Mouse (Mus musculus) kidney, embryonic 14.5 days (tissue): ENCODE results near the gene Gbp9. TPM values are rescaled to one million over a fixed set of nuclear protein-coding genes. Genes with fewer than 3 reads are reported as not detected.
"Not testable (repeated sequence)": the region's sequence is repeated elsewhere in the genome, so short reads cannot be mapped to it uniquely, and the experiment has no call there.

Experiments used
- ATAC-seq: fragments of 200-750 bp; cut with Nextera tagmentation; 2 replicates; pipeline ENCODE4 v1.8.0; 2017; ENCODE audit warnings: moderate number of reproducible peaks, mild to moderate bottlenecking, moderate TSS enrichment, moderate library complexity; ENCODE audit not compliant: low FRiP score, low TSS enrichment
- H3K27ac ChIP-seq: fragments of 300-500 bp; sonication (generic); 2 replicates; pipeline ENCODE4 v1.5.1; 2014; ENCODE audit warnings: low read depth, mild to moderate bottlenecking, low read length, moderate library complexity, mixed read lengths
- H3K27me3 ChIP-seq: fragments of 300-500 bp; sonication (generic); 2 replicates; pipeline ENCODE4 v1.6.1; 2014; ENCODE audit warnings: mild to moderate bottlenecking, low read length; ENCODE audit not compliant: control insufficient read depth, insufficient read depth
- H3K36me3 ChIP-seq: fragments of 300-500 bp; sonication (generic); 2 replicates; pipeline ENCODE4 v1.6.1; 2014; ENCODE audit warnings: low read length, mixed read lengths; ENCODE audit not compliant: control insufficient read depth, insufficient read depth
- H3K4me1 ChIP-seq: fragments of 300-500 bp; sonication (generic); 2 replicates; pipeline ENCODE4 v1.6.1; 2014; ENCODE audit warnings: low read length, mixed read lengths; ENCODE audit not compliant: control insufficient read depth, insufficient read depth
- H3K4me2 ChIP-seq: fragments of 300-500 bp; sonication (generic); replicated peaks from 2 replicates; pipeline ENCODE4 v1.6.1; 2014; ENCODE audit warnings: low read depth, mild to moderate bottlenecking, low read length
- H3K4me3 ChIP-seq: fragments of 300-500 bp; sonication (generic); 2 replicates; pipeline ENCODE4 v1.5.1; 2014; ENCODE audit warnings: mild to moderate bottlenecking, low read length
- H3K9ac ChIP-seq: fragments of 300-500 bp; sonication (generic); 2 replicates; pipeline ENCODE4 v1.6.1; 2014; ENCODE audit warnings: low read depth, mild to moderate bottlenecking, low read length, moderate library complexity
- H3K9me3 ChIP-seq: fragments of 300-500 bp; sonication (generic); 2 replicates; pipeline ENCODE4 v1.6.1; 2016; ENCODE audit warnings: low read length; ENCODE audit not compliant: control insufficient read depth
- WGBS: fragments of 180-500 bp; shearing (Covaris S2); extraction: QIAGEN DNeasy Blood & Tissue Kit; methylation state at CpG from one replicate; pipeline ENCODE4 v1.1.7; 2014; 5-methylcytosine and 5-hydroxymethylcytosine counted together
- polyA plus RNA-seq: library from polyadenylated mRNA; unstranded; fragments of >200 nt; fragmentation: Nextera tagmentation; extraction: Ambion mirVana; gene quantifications from 2 replicates; pipeline ENCODE4 v1.2.1, GENCODE M21; 2014

Gene Gbp9
- 0.76 and 2.1 TPM in 2 replicates for polyA plus RNA-seq

DNA sequence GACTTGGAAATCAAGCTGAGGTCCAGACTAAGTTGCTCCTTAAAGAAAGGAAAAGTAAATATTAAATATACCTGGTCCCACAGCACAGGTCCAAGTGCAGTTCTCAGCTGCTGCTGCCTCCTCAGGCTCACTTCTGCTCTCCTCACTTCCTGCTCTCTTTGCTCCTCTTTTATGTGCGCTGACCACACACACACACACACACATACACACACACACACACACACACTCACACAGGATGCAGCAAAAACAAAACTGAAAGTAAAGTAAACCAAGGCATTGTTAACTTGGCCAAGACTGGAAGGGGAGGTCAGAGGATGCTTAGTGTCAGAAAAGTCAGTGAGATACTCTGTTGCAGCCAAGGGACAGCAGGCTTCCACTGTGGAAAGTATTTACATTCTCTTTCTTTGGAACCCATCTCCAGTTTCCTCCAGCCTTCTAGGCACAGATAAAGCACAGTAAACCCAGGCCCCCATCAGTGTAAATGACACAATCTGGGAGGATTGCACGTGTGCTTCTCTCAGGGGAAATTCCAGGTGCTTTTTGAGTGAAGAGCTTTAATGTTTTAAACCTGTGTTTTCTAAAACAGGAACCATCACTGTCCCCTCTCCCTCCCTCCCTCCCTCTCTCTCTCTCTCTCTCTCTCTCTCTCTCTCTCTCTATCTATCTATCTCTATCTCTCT, at the start of gene Gbp9, which contains the start of the genes Gbp8 and Gbp4:
Gene Gbp9 (minus strand): TSS at position 131 of the 680 bp plus-strand sequence.
Gene Gbp8 (minus strand): TSS at position 132 of the 680 bp plus-strand sequence.
Gene Gbp4 (minus strand): TSS at position 178 of the 680 bp plus-strand sequence.
- H3K4me1 ChIP-seq, H3K9ac ChIP-seq, H3K4me2 ChIP-seq, H3K27me3 ChIP-seq, H3K36me3 ChIP-seq, H3K9me3 ChIP-seq, ATAC-seq, H3K4me3 ChIP-seq, H3K27ac ChIP-seq: not testable (repeated sequence)
- WGBS: 24% methylated on average over 2 of the region's 2 CpGs

DNA sequence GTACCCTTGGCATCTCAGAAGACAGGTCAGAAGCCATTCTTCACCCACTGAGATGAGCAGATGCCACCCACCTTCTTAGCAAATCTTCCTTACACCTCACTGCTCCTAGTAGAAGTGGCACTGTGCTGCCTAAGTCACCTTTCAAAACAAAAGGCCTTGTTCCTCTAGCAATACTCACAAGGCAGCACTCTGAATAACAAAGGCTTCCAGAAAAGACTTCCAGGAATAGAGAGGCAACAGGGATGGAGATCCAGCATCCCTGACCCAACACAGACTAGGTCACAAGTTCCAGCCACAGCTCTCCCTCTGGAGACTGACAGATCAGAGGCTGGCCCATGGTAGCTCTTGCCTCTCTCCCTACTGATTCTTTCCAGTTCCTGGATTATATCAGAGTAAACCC, 42.1 kb upstream of the Gbp9 start:
- Histone ChIP-seq H3K4me2 (no peak overlapping the region), H3K27ac (no peak overlapping the region), H3K4me1 (no peaks in the 10 kb centered on the region), H3K27me3 (no peaks in the 10 kb centered on the region), H3K4me3 (no peak overlapping the region), H3K36me3 (no peaks in the 10 kb centered on the region), H3K9me3 (no peaks in the 10 kb centered on the region), H3K9ac (no peak overlapping the region)
- no peak for ATAC-seq

DNA sequence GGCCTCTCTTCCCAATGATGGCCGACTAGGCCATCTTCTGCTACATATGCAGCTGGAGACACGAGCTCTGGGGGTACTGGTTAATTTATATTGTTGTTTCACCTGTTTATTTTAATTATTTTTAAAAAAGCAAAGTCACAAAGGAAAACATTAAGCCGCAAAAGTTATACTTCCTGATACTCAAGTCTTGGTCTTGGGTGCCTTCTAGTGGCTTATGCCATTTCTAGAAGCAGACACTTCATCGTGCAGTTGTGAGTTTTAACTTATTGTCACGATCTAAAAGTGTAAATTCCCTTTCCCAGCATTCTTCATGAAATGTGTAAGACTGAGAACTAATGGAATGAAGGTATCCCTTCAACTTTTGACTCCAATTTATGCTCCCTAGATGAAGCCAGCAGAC, 17.2 kb upstream of the Gbp9 start:
- H3K4me2 ChIP-seq: no peak overlapping the region
- H3K4me1 ChIP-seq: no peaks in the 10 kb centered on the region
- no peaks in the 10 kb centered on the region for H3K36me3 ChIP-seq
- H3K4me3 ChIP-seq: no peak overlapping the region
- no peaks in the 10 kb centered on the region for H3K27me3 ChIP-seq
- no peak overlapping the region for H3K27ac ChIP-seq
- ATAC-seq: no peak
- no peak overlapping the region for H3K9ac ChIP-seq
- 87% methylated on average over 5 of the region's 5 CpGs for WGBS
- no peaks in the 10 kb centered on the region for H3K9me3 ChIP-seq

DNA sequence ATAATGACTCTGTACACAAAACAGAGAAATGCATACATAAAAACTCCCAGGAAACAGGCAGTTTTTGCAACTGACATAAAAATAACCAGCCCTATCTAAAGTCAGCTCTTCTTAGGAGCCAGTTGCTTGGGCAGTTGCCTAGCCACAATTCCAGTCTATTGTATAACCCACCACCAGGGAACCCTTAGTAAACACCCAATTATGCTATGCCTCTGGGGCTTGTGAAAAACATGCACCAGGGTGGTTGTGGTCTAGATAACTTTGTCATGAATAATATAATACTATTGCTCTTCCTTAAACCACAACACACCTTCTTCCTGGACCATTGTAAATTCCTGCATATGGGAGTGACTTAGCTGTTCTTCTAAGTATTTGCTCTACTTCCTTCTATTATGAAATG, 14.7 kb upstream of the Gbp9 start:
- Histone ChIP-seq H3K4me1 (no peaks in the 10 kb centered on the region), H3K4me2 (no peak overlapping the region), H3K27ac (no peak overlapping the region), H3K36me3 (no peaks in the 10 kb centered on the region), H3K9me3 (no peaks in the 10 kb centered on the region), H3K4me3 (no peak overlapping the region), H3K27me3 (no peaks in the 10 kb centered on the region), H3K9ac (no peak overlapping the region)
- no peak for ATAC-seq

DNA sequence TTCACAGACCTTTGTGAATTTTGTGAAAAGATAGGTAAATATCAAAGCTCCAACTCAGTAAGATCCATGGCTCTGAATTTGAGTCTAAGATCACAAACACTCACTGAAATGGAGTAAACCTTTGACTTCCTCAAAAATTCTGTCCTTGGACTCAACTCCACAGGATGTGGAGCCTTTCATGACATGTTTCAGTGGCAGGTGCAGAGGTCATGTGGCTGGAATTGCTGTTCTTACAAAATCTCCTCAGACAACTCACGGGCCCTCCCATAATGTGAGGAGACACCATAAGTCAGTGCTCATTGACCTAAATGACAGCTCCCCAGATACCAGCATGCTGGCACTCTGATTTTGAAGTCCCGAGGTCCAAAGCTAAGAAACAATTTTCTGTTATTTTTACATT, 8.7 kb upstream of the Gbp9 start:
- not testable (repeated sequence) for H3K4me2 ChIP-seq, H3K36me3 ChIP-seq, H3K4me3 ChIP-seq, H3K9ac ChIP-seq, H3K4me1 ChIP-seq, ATAC-seq, H3K27me3 ChIP-seq, H3K27ac ChIP-seq, H3K9me3 ChIP-seq
- WGBS: 57% methylated on average over 2 of the region's 2 CpGs

DNA sequence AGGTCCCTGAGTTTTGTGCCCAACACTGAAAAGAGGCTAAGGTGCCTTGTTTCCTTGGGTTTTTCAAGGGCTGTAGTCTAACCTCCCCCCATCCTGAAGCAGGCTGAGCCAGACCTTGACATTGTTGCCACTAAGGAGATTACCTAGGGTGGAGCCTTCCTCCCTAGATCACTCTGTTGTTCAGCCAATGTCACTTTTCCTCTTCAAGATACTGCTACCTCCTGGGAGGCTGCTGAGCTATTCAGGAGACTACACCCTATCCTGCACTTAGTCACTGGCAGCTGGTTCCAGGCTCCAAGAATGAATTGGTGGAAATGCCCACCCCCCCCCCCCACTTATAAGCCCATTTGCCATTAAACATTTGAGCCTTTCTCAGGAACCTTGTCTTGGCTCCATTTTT, 7.1 kb upstream of the Gbp9 start:
- Histone ChIP-seq H3K4me2 (no peak overlapping the region), H3K9ac (no peak overlapping the region), H3K4me1 (no peaks in the 10 kb centered on the region), H3K9me3 (no peaks in the 10 kb centered on the region), H3K27ac (no peak overlapping the region), H3K4me3 (no peak overlapping the region), H3K36me3 (no peaks in the 10 kb centered on the region), H3K27me3 (no peaks in the 10 kb centered on the region)
- ATAC-seq: no peak

DNA sequence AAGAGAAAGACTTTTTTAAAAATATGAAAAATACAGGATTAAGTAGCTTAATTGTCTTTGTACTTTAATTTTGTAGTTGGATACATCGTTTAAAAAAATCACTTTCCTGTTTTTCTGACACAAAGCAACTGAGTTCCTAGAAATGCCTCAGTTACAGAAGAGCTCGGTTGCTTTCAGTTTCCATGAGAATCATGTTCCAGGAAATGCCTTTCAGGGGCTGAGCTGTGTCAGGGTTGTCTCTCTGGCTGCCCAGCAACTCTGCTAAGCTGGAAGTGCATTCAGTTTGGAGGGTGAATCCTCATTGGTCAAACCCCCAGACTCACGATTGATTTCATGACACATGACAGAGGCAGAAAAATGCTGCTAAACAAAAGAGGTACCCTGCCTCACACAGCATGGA, 6.4 kb upstream of the Gbp9 start:
- 64% methylated on average over 3 of the region's 3 CpGs for WGBS

GRCm38 (mm10) chr5:105140089-105140810, 911 bp upstream of the Gbp9 start:
- not testable (repeated sequence) for ATAC-seq, H3K9me3 ChIP-seq, H3K27me3 ChIP-seq, H3K4me1 ChIP-seq, H3K4me3 ChIP-seq, H3K36me3 ChIP-seq, H3K27ac ChIP-seq, H3K9ac ChIP-seq, H3K4me2 ChIP-seq
- WGBS: 66% methylated on average over 2 of the region's 2 CpGs

More for the DNA sequence above, 6.4 kb upstream of the Gbp9 start:
- not testable (repeated sequence) for H3K9ac ChIP-seq, H3K27me3 ChIP-seq, H3K4me2 ChIP-seq, H3K4me3 ChIP-seq, H3K4me1 ChIP-seq, H3K27ac ChIP-seq, ATAC-seq, H3K9me3 ChIP-seq, H3K36me3 ChIP-seq

DNA sequence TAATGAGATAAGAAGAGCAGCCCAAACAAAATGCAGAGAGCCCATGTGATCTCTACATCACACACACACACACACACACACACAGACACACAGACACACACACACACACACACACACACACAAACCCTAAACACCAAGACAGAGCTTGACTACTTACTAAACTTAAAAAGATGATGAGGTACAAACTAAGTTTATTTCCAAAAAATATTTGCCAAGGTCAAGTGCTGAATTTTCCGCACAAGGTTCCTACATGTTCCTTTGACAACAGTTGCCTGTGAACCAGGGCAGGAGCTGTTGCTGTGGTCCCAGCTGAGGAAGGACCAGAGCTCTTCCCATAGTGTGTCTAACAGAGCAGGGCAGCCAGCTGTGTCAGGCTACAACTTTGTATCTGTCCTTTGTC, 433 bp downstream of the Gbp9 start:
- Histone ChIP-seq H3K4me3 (no peak overlapping the region), H3K36me3 (no peaks in the 10 kb centered on the region), H3K27me3 (no peaks in the 10 kb centered on the region), H3K4me1 (no peaks in the 10 kb centered on the region), H3K9ac (no peak overlapping the region), H3K4me2 (no peak overlapping the region), H3K9me3 (no peaks in the 10 kb centered on the region), H3K27ac (no peak overlapping the region)
- ATAC-seq: no peak
- WGBS: 82% methylated on average over 1 of the region's 1 CpGs
